In genomic region chr9:102189406-102189805, GRCm38 (mm10) we compare ENCODE assay signal across 8 mouse cellular contexts.
DNase-seq lines count a peak whose midpoint lies in the region; ATAC-seq lines count a peak whose summit lies in the region.

No protein-coding gene starts in this region.

- H3K36me3 ChIP-seq in embryonic facial prominence, embryonic 13.5 days: no peaks in the 10 kb centered on the region
- no peaks in the 10 kb centered on the region for H3K36me3 ChIP-seq in embryonic facial prominence, embryonic 10.5 days (replicated peaks)

- no peak overlapping the region for H3K27ac ChIP-seq in embryonic facial prominence, embryonic 13.5 days
- H3K27ac ChIP-seq in embryonic facial prominence, embryonic 10.5 days (replicated peaks): no peak overlapping the region

- H3K9me3 ChIP-seq in embryonic facial prominence, embryonic 13.5 days: no peaks in the 10 kb centered on the region
- no peaks in the 10 kb centered on the region for H3K9me3 ChIP-seq in embryonic facial prominence, embryonic 10.5 days

- H3K4me3 ChIP-seq in embryonic facial prominence, embryonic 13.5 days: no peak overlapping the region
- H3K4me3 ChIP-seq in embryonic facial prominence, embryonic 10.5 days: no peak overlapping the region

- no peak overlapping the region for H3K4me2 ChIP-seq in embryonic facial prominence, embryonic 13.5 days

- no peak overlapping the region for H3K9ac ChIP-seq in embryonic facial prominence, embryonic 13.5 days

- WGBS in embryonic facial prominence, embryonic 13.5 days: 62% methylated on average over 11 of the region's 11 CpGs
- 76% methylated on average over 11 of the region's 11 CpGs for WGBS in embryonic facial prominence, embryonic 10.5 days

- peaks cover 19% of the 10 kb centered on the region for H3K4me1 ChIP-seq in embryonic facial prominence, embryonic 13.5 days
- peaks cover 27% of the 10 kb centered on the region for H3K4me1 ChIP-seq in embryonic facial prominence, embryonic 10.5 days

- DNase-seq in embryonic facial prominence, embryonic 10.5 days (ENCODE audit: low spot score): no peak
- peak; percentile 46 for DNase-seq in 416B (ENCODE audit: low read depth)
- DNase-seq in cerebellum, postnatal 36 days: peak; percentile 92
- peak; percentile 35 for DNase-seq in kidney, postnatal 14 days
- DNase-seq in ovary, postnatal 36 days (ENCODE audit: low spot score): peak; percentile 61
- no peak for DNase-seq in thymus, postnatal 10 days (ENCODE audit: low spot score in 2 of 2)
- DNase-seq in c-Kit-positive CD71-positive TER-119-positive erythroid progenitor cells, embryonic 14.5 days (ENCODE audit: low spot score): no peak

- no peaks in the 10 kb centered on the region for H3K27me3 ChIP-seq in embryonic facial prominence, embryonic 13.5 days
- H3K27me3 ChIP-seq in embryonic facial prominence, embryonic 10.5 days (replicated peaks; ENCODE audit: low read depth, poor library complexity, severe bottlenecking): peaks cover 11% of the 10 kb centered on the region; the same call in 1 of the 2 replicates

- peak; percentile 3; the same call in 1 of the 2 replicates for ATAC-seq in embryonic facial prominence, embryonic 13.5 days (ENCODE audit: insufficient number of reproducible peaks, insufficient read depth, low FRiP score, low TSS enrichment, low read depth)

Comparison
In these comparisons a context has a peak if more than half of its experiments do, and no peak if none do; other contexts are left out.
1. DNase-seq: peak in 416B (single experiment), cerebellum, postnatal 36 days (2 of 2), kidney, postnatal 14 days (single experiment) and ovary, postnatal 36 days (single experiment); none in embryonic facial prominence, embryonic 10.5 days (single experiment), thymus, postnatal 10 days (0 of 2) and c-Kit-positive CD71-positive TER-119-positive erythroid progenitor cells, embryonic 14.5 days (single experiment).